Mouse (Mus musculus) stomach, postnatal 0 days (tissue): ENCODE results near the gene Klc1.

Experiments used
- CTCF ChIP-seq: IDR thresholded peaks from 2 replicates; pipeline ENCODE4 v1.5.1; 2016; ENCODE audit warnings: antibody characterized with exemption, low read depth, mild to moderate bottlenecking, moderate library complexity
- EP300 ChIP-seq: optimal IDR thresholded peaks from 2 replicates; pipeline ENCODE3; 2016; ENCODE audit warnings: antibody characterized with exemption

- no peak for TF ChIP-seq CTCF
- TF ChIP-seq EP300: no peak
These were observed 4.1 kb downstream of the Klc1 start for GRCm38 (mm10) chr12:111762620-111763280.
